Mouse (Mus musculus) limb, embryonic 11.5 days (tissue): ENCODE measurements around the gene Ndufaf8. TPM values are rescaled to one million over a fixed set of nuclear protein-coding genes. Genes with fewer than 3 reads are reported as not detected.
A peak's percentile ranks its signal among the peaks of the same experiment; 100 is the strongest.

Source experiments
- ATAC-seq: fragments of 200-750 bp; cut with Nextera tagmentation; 2 replicates; pipeline ENCODE4 v1.8.0; 2017; ENCODE audit warnings: low read depth; ENCODE audit not compliant: insufficient number of reproducible peaks, low FRiP score, low TSS enrichment
- DNase-seq: peaks from one replicate; pipeline ENCODE4 v3.0.0-alpha.2; 2015; ENCODE audit warnings: low spot score
- H3K27ac ChIP-seq: fragments of 300-500 bp; sonication (generic); replicated peaks from 2 replicates; pipeline ENCODE4 v1.5.1; 2014; ENCODE audit warnings: low read depth, mild to moderate bottlenecking, low read length
- H3K27me3 ChIP-seq: fragments of 300-500 bp; sonication (generic); 2 replicates; pipeline ENCODE4 v1.6.1; 2014; ENCODE audit warnings: mild to moderate bottlenecking, low read length, mixed read lengths; ENCODE audit not compliant: control insufficient read depth, insufficient read depth
- H3K36me3 ChIP-seq: fragments of 300-500 bp; sonication (generic); 2 replicates; pipeline ENCODE4 v1.6.1; 2014; ENCODE audit warnings: mild to moderate bottlenecking, low read length, moderate library complexity, mixed read lengths; ENCODE audit not compliant: control insufficient read depth, insufficient read depth
- H3K4me1 ChIP-seq: fragments of 300-500 bp; sonication (generic); 2 replicates; pipeline ENCODE4 v1.6.1; 2014; ENCODE audit warnings: low read length, mixed read lengths; ENCODE audit not compliant: control insufficient read depth, insufficient read depth
- H3K4me2 ChIP-seq: fragments of 300-500 bp; sonication (generic); 2 replicates; pipeline ENCODE4 v1.6.1; 2014; ENCODE audit warnings: low read depth, mild to moderate bottlenecking, moderate library complexity; ENCODE audit not compliant: severe bottlenecking
- H3K4me3 ChIP-seq: fragments of 300-500 bp; sonication (generic); 2 replicates; pipeline ENCODE4 v1.5.1; 2014; ENCODE audit warnings: low read depth, low read length
- H3K9ac ChIP-seq: fragments of 300-500 bp; sonication (generic); 2 replicates; pipeline ENCODE4 v1.6.1; 2014; ENCODE audit warnings: mild to moderate bottlenecking, low read length
- H3K9me3 ChIP-seq: fragments of 300-500 bp; sonication (generic); 2 replicates; pipeline ENCODE4 v1.6.1; 2016; ENCODE audit warnings: low read length; ENCODE audit not compliant: control insufficient read depth
- WGBS: fragments of 180-500 bp; shearing (Covaris S2); extraction: QIAGEN DNeasy Blood & Tissue Kit; methylation state at CpG from one replicate; pipeline ENCODE4 v1.1.7; 2014; 5-methylcytosine and 5-hydroxymethylcytosine counted together
- polyA plus RNA-seq: library from polyadenylated mRNA; unstranded; fragments of >200 nt; fragmentation: Nextera tagmentation; extraction: Ambion mirVana; gene quantifications from 2 replicates; pipeline ENCODE4 v1.2.1, GENCODE M21; 2014

Gene Ndufaf8
- polyA plus RNA-seq, 1 experiment from 2014 or later: 71.3 TPM

GRCm38 (mm10) chr11:120103431-120103997 lies 4.8 kb downstream of the Ndufaf8 start:
- H3K4me1 ChIP-seq: peaks cover 7% of the 10 kb centered on the region
- no peaks in the 10 kb centered on the region for H3K27me3 ChIP-seq
- H3K9me3 ChIP-seq: no peaks in the 10 kb centered on the region
- no peak overlapping the region for H3K4me2 ChIP-seq
- H3K9ac ChIP-seq: no peak overlapping the region
- H3K36me3 ChIP-seq: peaks cover 16% of the 10 kb centered on the region
- WGBS: 92% methylated on average over 3 of the region's 3 CpGs
- H3K4me3 ChIP-seq: no peak overlapping the region
- ATAC-seq (no peak), DNase-seq (no peak)
- no peak overlapping the region for H3K27ac ChIP-seq

- peaks cover 21% of the 10 kb centered on the region for H3K36me3 ChIP-seq
- DNase-seq (no peak), ATAC-seq (no peak)
- H3K4me2 ChIP-seq: no peak overlapping the region
- H3K9me3 ChIP-seq: no peaks in the 10 kb centered on the region
- H3K4me1 ChIP-seq: no peaks in the 10 kb centered on the region
- H3K27ac ChIP-seq: no peak overlapping the region
- 68% methylated on average over 2 of the region's 2 CpGs for WGBS
- no peak overlapping the region for H3K4me3 ChIP-seq
- H3K9ac ChIP-seq: no peak overlapping the region
- no peaks in the 10 kb centered on the region for H3K27me3 ChIP-seq
These were observed 8.3 kb downstream of the Ndufaf8 start for GRCm38 (mm10) chr11:120107026-120107425.

- no peak overlapping the region for H3K4me2 ChIP-seq
- WGBS: 89% methylated on average over 9 of the region's 9 CpGs
- H3K9ac ChIP-seq: no peak overlapping the region
- no peak overlapping the region for H3K4me3 ChIP-seq
- peaks cover 21% of the 10 kb centered on the region for H3K36me3 ChIP-seq
- DNase-seq: no peak
- H3K9me3 ChIP-seq: no peaks in the 10 kb centered on the region
- no peak for ATAC-seq
- H3K4me1 ChIP-seq: no peaks in the 10 kb centered on the region
- no peaks in the 10 kb centered on the region for H3K27me3 ChIP-seq
- no peak overlapping the region for H3K27ac ChIP-seq
These were observed 9.1 kb downstream of the Ndufaf8 start for GRCm38 (mm10) chr11:120107796-120108195.

GRCm38 (mm10) chr11:120109558-120110210 lies 11.0 kb downstream of the Ndufaf8 start:
- Histone ChIP-seq H3K27ac (no peak overlapping the region), H3K9me3 (no peaks in the 10 kb centered on the region), H3K4me1 (no peaks in the 10 kb centered on the region; the same call in 1 of the 2 replicates), H3K27me3 (no peaks in the 10 kb centered on the region), H3K9ac (no peak overlapping the region), H3K4me3 (no peak overlapping the region), H3K36me3 (peaks cover 21% of the 10 kb centered on the region), H3K4me2 (no peak overlapping the region)
- 72% methylated on average over 14 of the region's 14 CpGs for WGBS
- ATAC-seq (no peak), DNase-seq (no peak)

GRCm38 (mm10) chr11:120110554-120110953 lies 11.8 kb downstream of the Ndufaf8 start:
- peaks cover 21% of the 10 kb centered on the region for H3K36me3 ChIP-seq
- no peak for ATAC-seq
- no peak overlapping the region for H3K4me3 ChIP-seq
- no peaks in the 10 kb centered on the region for H3K27me3 ChIP-seq
- peaks cover 6% of the 10 kb centered on the region for H3K4me1 ChIP-seq
- DNase-seq: no peak
- no peaks in the 10 kb centered on the region for H3K9me3 ChIP-seq
- no peak overlapping the region for H3K27ac ChIP-seq
- no peak overlapping the region for H3K4me2 ChIP-seq
- WGBS: 66% methylated on average over 7 of the region's 7 CpGs
- no peak overlapping the region for H3K9ac ChIP-seq

- H3K36me3 ChIP-seq: peaks cover 18% of the 10 kb centered on the region
- no peaks in the 10 kb centered on the region for H3K27me3 ChIP-seq
- 13% methylated on average over 2 of the region's 2 CpGs for WGBS
- no peak overlapping the region for H3K27ac ChIP-seq
- peak; percentile 89 for DNase-seq
- no peak overlapping the region for H3K9ac ChIP-seq
- H3K4me2 ChIP-seq: no peak overlapping the region
- H3K4me3 ChIP-seq: no peak overlapping the region
- ATAC-seq: no peak
- peaks cover 8% of the 10 kb centered on the region for H3K4me1 ChIP-seq
- no peaks in the 10 kb centered on the region for H3K9me3 ChIP-seq
These were observed 12.3 kb downstream of the Ndufaf8 start for GRCm38 (mm10) chr11:120111033-120111432.

- H3K9ac ChIP-seq: no peak overlapping the region
- no peaks in the 10 kb centered on the region for H3K9me3 ChIP-seq
- H3K27ac ChIP-seq: no peak overlapping the region
- peaks cover 8% of the 10 kb centered on the region for H3K4me1 ChIP-seq
- peaks cover 11% of the 10 kb centered on the region; the same call in 1 of the 2 replicates for H3K36me3 ChIP-seq
- DNase-seq (no peak), ATAC-seq (no peak)
- H3K4me2 ChIP-seq: no peak overlapping the region
- H3K4me3 ChIP-seq: no peak overlapping the region
- H3K27me3 ChIP-seq: no peaks in the 10 kb centered on the region
- 91% methylated on average over 4 of the region's 4 CpGs for WGBS
These were observed 13.4 kb downstream of the Ndufaf8 start for GRCm38 (mm10) chr11:120112136-120112535.

- Histone ChIP-seq H3K36me3 (peaks cover 3% of the 10 kb centered on the region; the same call in 1 of the 2 replicates), H3K9me3 (no peaks in the 10 kb centered on the region), H3K9ac (no peak overlapping the region), H3K4me2 (no peak overlapping the region), H3K27ac (peak overlapping the region; percentile 74), H3K27me3 (no peaks in the 10 kb centered on the region), H3K4me3 (no peak overlapping the region), H3K4me1 (peaks cover 8% of the 10 kb centered on the region)
- DNase-seq: peak; percentile 83
- peak; percentile 80 for ATAC-seq
- WGBS: 58% methylated on average over 21 of the region's 21 CpGs
These were observed 15.9 kb downstream of the Ndufaf8 start for GRCm38 (mm10) chr11:120114488-120115215.
